Mouse (Mus musculus) CH12.LX (cell line): ENCODE data around the gene Heatr5b.

Experiments
- CTCF ChIP-seq, 2 experiments: IDR thresholded peaks in 1 of 2; conservative IDR thresholded peaks in 1 of 2; 2 replicates each; pipeline ENCODE4 v1.5.1; 2011 to 2012; ENCODE audit warnings: low read depth in 2 of 2, low read length in 2 of 2, improper control_type of control experiment in 1 of 2, inconsistent platforms in 1 of 2, mild to moderate bottlenecking in 1 of 2, moderate library complexity in 1 of 2
- E2F4 ChIP-seq: IDR thresholded peaks from 2 replicates; pipeline ENCODE4 v1.6.1; 2011; ENCODE audit warnings: low read depth, low read length, improper control_type of control experiment; ENCODE audit not compliant: insufficient replicate concordance
- EP300 ChIP-seq: IDR thresholded peaks from 2 replicates; pipeline ENCODE4 v1.6.1; 2011; ENCODE audit warnings: low read length, improper control_type of control experiment
- GABPA ChIP-seq: IDR thresholded peaks from 2 replicates; pipeline ENCODE4 v1.6.1; 2012; ENCODE audit warnings: low read depth, low read length, improper control_type of control experiment, inconsistent platforms; ENCODE audit not compliant: insufficient replicate concordance
- KAT2A ChIP-seq: IDR thresholded peaks from 2 replicates; pipeline ENCODE4 v1.6.1; 2012; ENCODE audit warnings: low read length, improper control_type of control experiment, inconsistent platforms; ENCODE audit not compliant: insufficient replicate concordance
- MAFK ChIP-seq: IDR thresholded peaks from 2 replicates; pipeline ENCODE4 v1.6.1; 2011; ENCODE audit warnings: low read length, improper control_type of control experiment; ENCODE audit not compliant: insufficient replicate concordance
- MYC ChIP-seq: IDR thresholded peaks from 2 replicates; pipeline ENCODE4 v1.6.1; 2011; ENCODE audit warnings: low read depth, mild to moderate bottlenecking, improper control_type of control experiment, low read length
- POLR2A ChIP-seq: IDR thresholded peaks from 2 replicates; pipeline ENCODE4 v1.6.1; 2011; ENCODE audit warnings: low read depth, mild to moderate bottlenecking, improper control_type of control experiment, low read length
- SMC3 ChIP-seq: IDR thresholded peaks from 2 replicates; pipeline ENCODE4 v1.6.1; 2011; ENCODE audit warnings: low read depth, low read length, improper control_type of control experiment
- USF1 ChIP-seq: IDR thresholded peaks from 2 replicates; pipeline ENCODE4 v1.6.1; 2014; ENCODE audit warnings: low read depth, mild to moderate bottlenecking, inconsistent platforms, low read length, improper control_type of control experiment
- ZC3H11A ChIP-seq: IDR thresholded peaks from 2 replicates; pipeline ENCODE4 v1.6.1; 2012; ENCODE audit warnings: low read depth, mild to moderate bottlenecking, inconsistent platforms, low read length, improper control_type of control experiment
- ZMIZ1 ChIP-seq: IDR thresholded peaks from 2 replicates; pipeline ENCODE4 v1.6.1; 2012; ENCODE audit warnings: low read depth, mild to moderate bottlenecking, inconsistent platforms, low read length, improper control_type of control experiment

DNA sequence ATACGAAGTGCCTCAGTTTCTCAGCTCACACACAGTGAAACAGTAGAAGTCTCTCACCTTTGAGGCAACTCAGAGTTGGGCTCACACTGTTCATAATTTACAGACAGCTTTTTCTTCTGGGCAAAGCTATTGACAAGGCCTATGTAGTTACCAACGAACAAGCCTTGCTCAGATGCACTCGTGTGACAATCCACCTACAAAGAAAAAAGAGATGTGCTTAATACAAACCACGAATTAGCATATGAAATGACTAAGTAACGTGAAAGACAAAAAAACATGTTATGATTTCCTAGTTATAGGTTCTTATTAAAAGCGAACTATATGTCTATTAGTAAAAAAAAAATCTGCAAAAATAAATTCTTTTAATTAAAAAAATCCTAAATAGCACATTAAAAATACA lies 38.7 kb upstream of the Heatr5b start:
- TF ChIP-seq USF1: no peak
- no peak for TF ChIP-seq MYC
- no peak for TF ChIP-seq CTCF (conservative IDR thresholded peaks at IDR 0.05 in 1 of 2, IDR thresholded peaks at IDR 0.05 in 1 of 2; ENCODE audit: low read depth in 2 of 2, low read length in 2 of 2)
- TF ChIP-seq POLR2A: no peak
- no peak for TF ChIP-seq ZC3H11A
- no peak for TF ChIP-seq EP300
- no peak for TF ChIP-seq KAT2A
- TF ChIP-seq GABPA: no peak
- no peak for TF ChIP-seq E2F4
- no peak for TF ChIP-seq SMC3
- no peak for TF ChIP-seq MAFK
- no peak for TF ChIP-seq ZMIZ1
